Mouse (Mus musculus): ENCODE data around the gene Nmu.

Nmu gene

DNA sequence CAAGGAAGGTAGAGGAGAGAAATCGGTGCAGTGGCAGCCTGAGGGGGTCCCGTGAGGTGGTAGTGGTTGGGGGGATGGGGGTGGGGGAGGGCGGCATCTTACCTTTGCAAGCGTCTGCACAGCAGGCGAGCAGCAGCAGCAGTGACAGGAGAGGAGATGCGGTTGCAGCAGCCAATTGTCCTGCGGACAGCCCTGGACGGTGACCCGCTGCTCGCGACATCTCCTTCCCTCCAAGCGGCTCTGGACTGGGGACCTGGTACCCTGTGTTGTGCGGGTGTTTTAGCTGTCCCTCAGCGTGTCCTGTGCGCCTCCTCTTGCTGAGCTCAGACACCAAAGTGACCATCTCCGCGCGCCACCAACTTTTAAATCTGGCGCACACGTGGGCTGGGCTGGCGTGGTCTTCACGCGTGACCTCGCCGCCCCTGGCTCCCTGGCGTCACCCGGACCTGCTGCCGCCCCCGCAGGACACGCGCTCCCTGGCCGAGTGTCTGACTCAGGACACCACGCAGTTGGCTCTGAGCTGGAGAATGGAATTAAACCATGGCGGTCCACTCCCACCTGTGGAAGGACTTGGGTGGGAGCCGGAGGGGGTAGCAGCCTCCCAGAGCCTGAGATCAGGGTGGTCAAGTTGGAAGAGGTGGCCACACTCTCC lies at the start of gene Nmu:
TSS of gene Nmu (minus strand) at position 336 of the 652 bp plus-strand sequence.
- no peak for DNase-seq (ENCODE audit: low read depth, low spot score)

DNA sequence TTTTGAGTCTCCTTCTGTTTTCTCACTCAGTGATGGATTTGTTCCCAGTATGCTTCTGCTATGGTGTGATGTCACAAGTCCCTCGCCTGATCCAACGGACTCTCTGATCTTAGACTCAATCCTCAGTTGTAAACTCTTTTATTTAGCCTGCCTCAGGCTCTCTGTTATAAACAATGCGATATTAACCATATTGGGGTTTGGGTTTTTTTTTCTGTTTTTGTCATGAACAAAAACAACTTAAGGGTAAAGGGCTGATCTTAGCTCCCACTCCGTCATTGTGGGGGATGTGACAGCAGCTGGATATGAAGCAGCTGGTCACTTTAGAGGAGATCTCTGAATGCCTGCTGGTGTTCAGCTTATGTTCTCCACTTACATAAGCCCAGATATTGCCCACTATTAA lies 48.1 kb upstream of the Nmu start:
- DNase-seq (ENCODE audit: low read depth, low spot score), result no peak

DNA sequence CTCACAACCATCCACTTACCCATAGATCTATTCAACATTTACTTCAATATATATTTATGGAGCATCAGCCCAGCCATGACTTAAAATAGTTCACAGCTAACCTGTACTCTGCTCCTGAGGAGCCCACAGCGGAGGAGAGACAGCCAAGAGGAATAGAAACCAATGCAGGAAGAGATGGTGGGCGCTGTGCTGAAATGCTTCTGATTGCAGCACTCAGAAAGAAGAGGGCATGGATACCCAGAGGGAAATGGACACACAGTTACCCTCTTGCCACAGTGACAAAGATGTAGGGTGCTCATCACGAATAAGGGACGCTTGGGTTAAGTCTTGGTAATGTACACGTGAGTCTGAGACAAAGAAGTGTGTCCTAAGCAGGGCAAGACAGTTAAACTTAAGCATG lies 30.8 kb upstream of the Nmu start:
- DNase-seq (ENCODE audit: low read depth, low spot score), result no peak

DNA sequence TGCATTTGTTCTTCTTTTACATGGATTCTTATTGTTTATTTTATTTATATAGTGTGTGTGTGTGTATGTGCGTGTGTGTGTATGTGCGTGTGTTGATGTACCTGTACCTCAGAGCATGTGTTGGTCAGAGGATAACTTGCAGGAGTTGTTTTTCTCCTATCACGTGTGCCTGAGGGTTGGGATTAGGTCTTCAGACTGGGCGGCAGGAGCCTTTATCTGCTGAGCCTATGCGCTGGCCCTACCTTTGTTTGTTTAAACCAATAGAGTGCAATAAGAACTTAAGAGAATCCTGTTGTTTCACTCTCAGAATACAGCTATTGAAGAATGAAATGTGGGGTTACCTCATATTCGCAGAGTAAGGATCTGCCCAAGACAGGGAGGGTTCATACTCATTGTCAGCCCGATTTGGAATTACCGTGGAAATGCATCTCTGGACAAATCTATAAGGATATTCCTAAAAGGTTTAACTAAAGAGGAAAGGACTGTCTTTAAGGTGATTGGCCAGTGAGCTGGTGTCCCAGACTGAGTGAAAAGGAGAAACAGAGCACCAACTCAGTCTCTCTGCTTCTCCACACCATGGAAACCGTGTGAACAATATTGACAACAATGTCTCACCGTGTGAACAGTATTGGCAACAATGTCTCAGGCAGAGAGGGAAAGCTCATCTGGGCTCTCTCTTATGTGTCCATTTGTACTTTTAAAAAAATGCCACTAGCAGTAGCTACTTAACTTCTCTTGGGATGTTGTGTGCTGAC lies 25.6 kb upstream of the Nmu start:
- no peak for DNase-seq (ENCODE audit: low read depth, low spot score)

DNA sequence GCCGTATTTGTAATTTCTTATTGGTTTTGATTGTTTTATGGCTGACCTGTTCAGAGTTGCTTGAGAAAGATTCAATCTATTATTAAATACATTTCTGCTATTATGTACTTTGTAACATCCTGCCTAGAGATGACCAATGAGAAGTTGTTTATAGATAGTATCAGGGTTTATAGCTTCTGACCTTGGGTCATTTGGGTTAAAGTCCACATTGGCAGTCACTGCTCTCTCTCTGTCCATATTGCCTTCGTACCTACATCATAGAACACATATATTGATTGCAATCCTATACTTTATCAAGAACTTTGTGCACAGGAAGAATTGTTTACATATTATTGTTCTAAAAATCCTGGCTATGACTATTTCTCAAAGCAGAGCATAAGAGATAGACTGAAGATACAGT lies 24.9 kb upstream of the Nmu start:
- no peak for DNase-seq (ENCODE audit: low read depth, low spot score)

DNA sequence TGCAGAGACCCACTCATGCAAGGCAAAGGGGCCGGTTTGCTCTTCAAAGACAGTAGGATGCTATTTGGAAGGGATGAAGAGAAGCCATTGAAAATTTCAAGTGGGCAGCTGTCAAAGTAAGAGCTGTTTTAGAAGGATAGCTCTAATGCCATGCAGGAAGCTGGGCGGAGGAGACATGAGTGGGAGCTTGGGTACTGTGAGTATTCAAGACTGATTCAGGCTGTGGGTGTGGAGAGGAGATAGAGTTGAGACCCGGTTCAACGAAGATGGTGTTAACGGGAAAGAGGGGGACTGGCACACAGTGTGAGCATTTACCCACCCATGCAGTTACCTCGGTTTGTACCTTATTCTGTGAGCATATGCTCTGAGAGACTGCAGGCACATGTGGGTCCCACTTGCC lies 20.1 kb upstream of the Nmu start:
- no peak for DNase-seq (ENCODE audit: low read depth, low spot score)

DNA sequence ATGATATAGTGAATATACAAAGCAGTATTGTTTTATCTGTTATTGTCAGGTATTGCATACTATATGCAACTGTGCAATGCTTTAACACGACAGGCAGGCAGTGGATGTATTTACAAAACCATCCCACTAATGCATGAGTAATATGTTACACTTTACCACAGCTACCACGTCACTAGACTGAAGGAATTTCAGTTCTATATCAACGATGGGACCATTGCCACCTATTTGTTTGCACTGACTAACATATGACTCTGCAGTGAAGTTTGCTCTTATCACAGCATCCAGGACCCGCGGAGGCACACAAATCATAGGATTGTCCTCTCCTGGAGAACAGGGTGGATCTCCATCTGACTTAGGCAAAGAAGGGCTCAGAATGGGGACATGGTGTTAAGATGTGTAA lies 18.2 kb upstream of the Nmu start:
- no peak for DNase-seq (ENCODE audit: low read depth, low spot score)

DNA sequence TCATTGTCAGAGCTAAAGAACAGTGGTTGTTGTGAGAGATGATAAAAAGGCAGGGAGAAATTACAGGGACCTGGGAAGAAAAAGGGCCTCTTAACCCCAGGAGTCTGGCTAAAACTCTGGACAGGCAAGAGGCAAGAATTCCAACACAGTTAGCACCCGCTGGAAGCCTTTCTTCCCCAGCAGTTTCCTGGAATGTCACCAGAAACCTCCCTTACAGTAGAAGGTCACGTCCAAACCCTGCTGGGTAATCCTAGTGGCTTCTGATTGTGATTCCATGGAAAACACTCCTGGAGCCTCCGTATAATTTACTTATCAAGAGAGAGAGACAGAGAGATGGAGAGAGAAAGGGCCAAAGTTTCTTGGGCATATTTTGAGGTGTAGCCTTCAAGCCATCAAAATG lies 15.6 kb upstream of the Nmu start:
- no peak for DNase-seq (ENCODE audit: low read depth, low spot score)

DNA sequence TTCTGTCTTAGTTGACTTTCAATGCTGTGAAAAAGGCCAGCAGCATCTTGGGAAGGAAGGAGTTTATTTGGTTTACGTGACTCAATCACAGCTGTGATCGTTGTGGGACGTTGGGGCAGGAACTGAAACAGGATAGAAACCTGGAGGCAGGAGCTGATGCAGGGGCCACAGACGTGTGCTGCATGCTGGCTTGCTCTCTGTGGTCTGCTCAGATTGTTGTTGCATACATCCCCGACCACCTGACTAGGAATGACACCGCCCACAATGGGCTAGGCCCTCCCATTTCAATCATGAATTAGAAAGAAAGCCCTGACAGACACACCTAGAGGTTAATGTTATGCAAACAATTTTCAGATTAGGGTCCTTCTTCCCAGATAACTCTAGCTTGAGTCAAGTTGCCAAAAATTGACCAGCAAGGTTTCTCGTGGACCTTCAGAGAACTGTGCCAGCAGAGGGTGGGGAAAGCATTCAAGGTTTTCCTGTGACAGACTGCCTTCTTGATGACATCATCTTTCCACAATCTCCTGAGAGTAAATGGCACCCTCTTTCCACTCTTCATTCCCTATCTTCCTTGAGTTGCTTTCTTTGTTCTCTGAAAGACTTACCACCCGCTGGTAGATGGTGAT lies 5.7 kb upstream of the Nmu start:
- no peak for DNase-seq (ENCODE audit: low read depth, low spot score)

DNA sequence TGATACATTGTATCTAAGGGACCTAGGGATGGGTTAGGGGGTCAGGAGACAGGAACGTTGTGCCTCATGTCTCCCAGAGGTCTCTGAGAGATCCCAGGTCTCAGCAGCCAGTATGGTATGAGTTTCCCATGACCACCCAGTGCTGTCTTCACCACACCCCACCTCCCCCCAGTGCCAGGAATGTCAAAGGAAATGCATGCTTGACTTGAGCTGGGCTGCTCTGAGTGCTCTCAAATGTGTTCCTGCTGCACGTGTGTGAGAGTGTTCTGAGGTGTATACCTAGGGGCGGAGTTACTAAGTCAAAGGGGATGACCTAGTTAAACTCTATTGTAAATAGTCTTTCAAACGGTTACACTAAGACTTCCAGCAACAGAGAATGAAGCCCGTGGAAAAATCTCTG lies 1.8 kb upstream of the Nmu start:
- DNase-seq (ENCODE audit: low read depth, low spot score), result no peak

DNA sequence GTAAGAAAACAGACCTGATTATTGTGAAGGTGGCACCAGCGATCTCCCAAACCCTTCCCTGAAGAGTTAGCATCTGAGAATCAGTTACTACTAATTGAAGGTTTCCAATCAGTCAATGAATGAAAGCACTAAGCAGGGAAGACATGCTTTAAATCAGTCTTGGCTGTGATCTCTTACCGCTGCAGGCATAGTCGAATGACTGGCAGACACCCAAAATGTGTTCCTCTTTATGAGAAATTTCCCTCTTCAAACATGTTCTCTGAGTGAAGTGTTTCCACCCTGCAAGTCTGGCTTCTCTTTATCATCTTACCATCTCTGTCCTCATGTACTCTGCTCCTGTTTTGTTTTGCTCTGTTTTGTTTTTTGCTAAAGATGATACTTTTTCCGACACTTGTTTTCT lies 2.8 kb downstream of the Nmu start:
- DNase-seq (ENCODE audit: low read depth, low spot score), result no peak

DNA sequence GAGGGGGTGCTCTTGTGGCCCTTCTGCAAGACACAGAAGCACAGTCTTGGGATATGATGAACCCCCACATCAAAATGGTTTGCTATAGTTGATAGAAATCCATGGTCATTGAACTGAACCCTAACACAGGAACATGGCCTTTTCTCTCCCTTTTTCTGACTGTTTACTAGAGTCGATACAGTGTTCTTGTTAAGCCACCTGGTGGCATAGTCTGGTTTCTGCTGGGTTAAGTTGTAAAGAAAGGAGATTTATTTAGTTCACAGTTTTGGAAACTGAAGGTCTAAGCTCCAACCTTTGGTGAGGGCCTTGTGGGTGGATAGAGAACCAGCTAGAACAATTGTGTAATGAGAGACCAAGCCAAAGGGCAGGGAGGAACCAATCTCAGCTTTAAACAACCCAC lies 3.5 kb downstream of the Nmu start:
- DNase-seq (ENCODE audit: low read depth, low spot score), result no peak

DNA sequence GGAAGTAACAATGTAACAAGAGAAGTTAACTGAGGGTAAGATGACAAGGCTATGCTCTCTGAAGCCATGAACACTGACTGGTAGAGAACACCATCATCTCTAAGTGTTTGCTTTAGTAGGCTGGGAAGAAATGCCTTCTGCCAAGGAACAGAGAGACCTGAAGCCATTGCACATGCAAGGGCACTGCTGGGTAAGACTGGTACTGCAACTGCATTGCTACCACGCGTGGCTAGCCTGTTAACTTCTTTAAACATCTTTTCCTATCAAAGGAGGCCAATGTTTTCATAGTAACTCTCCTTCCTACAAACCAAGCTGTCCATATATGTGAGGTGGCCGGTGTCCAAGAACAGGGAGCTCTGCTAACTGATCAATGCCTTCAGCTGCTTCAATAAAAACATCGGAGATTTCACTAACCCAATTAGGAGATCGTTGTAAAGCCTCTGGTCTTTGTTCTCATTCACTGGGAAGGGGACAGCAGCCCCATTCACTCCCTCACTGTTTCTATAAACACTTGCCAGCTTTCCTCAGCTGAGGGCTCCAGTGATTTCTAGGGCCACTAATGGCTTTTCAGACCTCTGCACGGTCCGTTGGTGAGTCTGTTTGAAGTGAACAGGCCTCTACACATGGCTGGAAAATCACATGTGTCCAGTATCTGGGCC lies 11.5 kb downstream of the Nmu start:
- no peak for DNase-seq (ENCODE audit: low read depth, low spot score)

DNA sequence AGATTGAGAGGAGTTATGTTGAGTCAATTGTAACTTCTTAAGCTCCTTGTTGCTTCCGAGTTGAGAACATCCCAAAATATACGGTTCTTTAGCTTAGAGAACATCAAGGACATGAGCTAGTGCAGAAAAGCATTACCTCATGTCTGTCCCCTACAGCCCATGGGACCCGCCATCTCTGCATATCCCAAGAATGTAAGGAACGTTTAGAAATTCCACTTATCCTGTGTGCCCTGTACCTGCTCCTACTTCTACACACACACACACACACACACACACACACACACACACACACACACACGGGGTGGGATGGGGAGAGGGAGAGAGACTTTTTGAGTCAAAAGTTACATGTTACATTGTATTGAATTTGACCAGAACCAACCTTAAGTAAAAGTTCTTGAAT lies 12.1 kb downstream of the Nmu start:
- no peak for DNase-seq (ENCODE audit: low read depth, low spot score)

DNA sequence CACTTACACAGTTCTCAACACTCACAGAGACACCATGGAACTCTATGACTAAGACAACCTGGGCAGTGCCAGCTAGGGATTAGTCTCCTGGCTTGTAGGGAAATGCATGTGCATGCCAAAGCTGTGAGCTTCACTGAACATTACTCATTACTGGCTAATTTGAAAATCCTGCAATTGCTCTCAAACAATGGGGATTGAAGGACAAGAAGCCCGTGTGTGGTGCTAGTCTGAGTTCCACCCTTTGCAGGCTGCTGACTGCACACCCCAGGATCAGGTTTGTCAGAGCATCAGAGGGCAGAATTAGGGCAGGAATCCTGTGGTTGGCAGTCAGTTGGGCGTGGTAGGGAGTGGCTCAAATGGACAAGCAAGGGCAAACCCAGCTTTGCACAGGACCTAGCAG lies 17.5 kb downstream of the Nmu start:
- DNase-seq (ENCODE audit: low read depth, low spot score), result no peak

DNA sequence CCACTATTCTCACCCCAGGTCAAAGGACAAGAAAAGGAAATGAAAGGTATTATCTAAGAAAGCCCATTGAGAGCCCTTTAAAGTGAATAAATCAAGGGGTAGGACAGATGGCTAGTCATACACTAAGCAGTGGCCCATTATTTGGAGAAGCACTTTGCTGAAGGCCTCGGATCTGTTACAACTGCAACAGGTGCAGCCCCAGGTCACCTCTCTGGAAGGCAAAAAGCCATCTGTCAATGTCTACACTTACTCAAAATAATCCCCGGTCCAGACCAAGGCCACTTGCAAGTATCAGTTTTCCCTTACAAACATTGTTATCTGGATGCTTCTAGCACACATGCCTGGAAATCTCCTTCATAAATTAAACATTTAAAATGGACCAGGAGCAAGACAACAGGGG lies 22.7 kb downstream of the Nmu start:
- no peak for DNase-seq (ENCODE audit: low read depth, low spot score)

DNA sequence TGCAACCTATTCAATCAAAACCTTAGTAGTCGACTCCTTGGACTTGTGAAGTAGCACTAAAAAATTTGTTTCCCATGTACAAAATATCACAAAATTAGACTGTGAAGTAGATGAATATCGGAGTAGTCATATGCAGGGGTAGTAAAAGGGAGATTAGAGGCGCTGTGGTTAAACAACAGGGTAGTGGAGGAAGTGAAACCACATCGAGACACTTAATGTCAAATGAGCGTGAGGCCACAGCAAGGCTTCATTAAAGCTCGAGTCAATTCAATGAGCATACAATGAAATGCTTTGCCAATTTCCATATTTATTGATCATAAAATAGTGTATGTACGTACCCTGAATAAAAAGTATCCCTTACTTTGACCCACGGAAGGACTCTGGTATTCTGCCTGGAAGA lies 26.5 kb downstream of the Nmu start:
- no peak for DNase-seq (ENCODE audit: low read depth, low spot score)

DNA sequence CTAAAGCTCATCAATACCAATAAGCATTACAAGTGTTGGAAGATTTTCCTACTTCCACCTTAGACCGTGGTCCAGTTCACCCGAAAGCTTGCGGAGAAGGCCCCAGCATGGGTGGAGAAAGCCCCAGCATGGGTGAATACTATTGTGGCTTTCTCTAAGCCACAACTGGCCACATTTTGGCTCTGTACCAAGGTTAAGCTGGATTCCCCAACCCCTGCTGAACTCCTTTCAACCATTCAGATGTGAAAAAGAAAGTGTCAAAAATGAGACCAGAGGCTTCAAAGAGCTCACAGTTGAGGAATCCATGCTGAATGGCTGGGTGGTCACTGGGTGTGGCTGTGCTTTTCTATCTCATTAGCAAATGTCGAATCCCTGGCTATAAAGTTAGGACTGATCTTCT lies 29.8 kb downstream of the Nmu start:
- no peak for DNase-seq (ENCODE audit: low read depth, low spot score)

DNA sequence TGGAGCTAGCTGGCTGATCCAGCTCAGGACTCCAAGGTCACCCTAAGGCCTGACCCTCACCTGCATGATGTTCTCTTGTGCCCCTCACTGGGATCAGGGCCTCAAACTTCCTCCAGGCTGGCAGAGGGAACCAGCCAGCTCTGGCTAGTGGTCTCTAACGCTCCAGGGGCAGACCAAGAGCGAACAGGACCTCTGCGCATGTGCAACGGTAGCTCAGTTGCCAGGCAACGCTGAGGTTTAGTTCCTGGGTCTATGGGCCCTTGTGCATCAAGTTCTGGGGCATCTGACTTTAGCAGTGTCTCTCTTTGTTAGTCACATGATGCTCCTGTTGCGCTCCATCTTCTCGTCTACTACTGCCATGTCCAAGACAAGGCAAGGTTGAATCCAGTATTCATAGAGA lies 32.6 kb downstream of the Nmu start, which contains the start of gene Pdcl2:
TSS of gene Pdcl2 (minus strand) at position 204 of the 400 bp plus-strand sequence.
- no peak for DNase-seq (ENCODE audit: low read depth, low spot score)

DNA sequence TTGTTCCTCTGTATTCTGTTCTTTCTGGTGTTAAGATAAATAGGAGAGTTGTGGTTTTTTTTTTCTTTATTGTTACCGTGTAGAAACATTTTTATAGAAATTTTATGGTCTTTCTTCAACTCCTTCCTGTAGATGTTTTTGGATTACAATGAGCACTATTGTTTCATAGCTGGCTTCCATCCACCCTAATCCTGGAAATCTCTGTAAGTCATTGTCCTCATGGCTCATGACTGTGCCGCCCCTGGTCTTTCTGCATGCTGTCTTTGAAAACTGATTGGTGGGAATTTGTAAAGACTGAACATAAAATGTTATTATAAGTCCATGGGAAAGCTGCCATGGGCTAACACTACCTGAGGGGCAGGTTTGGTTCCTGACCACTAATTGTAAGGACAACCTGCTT lies 36.3 kb downstream of the Nmu start:
- no peak for DNase-seq (ENCODE audit: low read depth, low spot score)

DNA sequence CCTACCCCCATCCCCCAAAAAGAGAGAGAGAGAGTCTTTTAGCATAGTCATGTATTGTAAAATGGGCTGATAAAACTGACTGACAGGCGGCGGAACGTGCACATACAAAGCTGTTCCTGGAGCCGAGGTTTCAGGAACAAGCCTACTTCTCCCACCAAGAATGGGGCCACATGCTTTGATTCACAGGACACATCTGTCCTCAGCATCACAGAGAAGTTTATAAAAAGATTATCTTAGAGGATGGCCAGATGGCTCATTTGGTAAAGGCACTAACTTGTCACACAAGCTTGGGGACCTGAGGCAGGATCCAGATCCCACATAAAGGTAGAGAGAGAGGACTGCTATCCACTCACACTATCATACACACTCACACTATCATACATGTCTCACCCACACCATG lies 38.5 kb downstream of the Nmu start:
- no peak for DNase-seq (ENCODE audit: low read depth, low spot score)

Data from embryo, embryonic 11.5 days (tissue).